Mouse (Mus musculus) heart, embryonic 11.5 days (tissue): Measurements from ENCODE around the gene Cdon. TPM values are rescaled to one million over a fixed set of nuclear protein-coding genes. Genes with fewer than 3 reads are reported as not detected.

Experiments
- ATAC-seq: fragments of 200-750 bp; cut with Nextera tagmentation; replicated peaks from 2 replicates; pipeline ENCODE4 v1.8.0; 2017; ENCODE audit warnings: moderate library complexity; ENCODE audit not compliant: insufficient number of reproducible peaks, low FRiP score, low TSS enrichment
- H3K27ac ChIP-seq: fragments of 300-500 bp; sonication (generic); 2 replicates; pipeline ENCODE4 v1.5.1; 2014; ENCODE audit warnings: mild to moderate bottlenecking, low read depth, low read length
- H3K27me3 ChIP-seq: fragments of 300-500 bp; sonication (generic); 2 replicates; pipeline ENCODE4 v1.6.1; 2014; ENCODE audit warnings: mild to moderate bottlenecking, low read length, mixed read lengths; ENCODE audit not compliant: control insufficient read depth, insufficient read depth
- H3K36me3 ChIP-seq: fragments of 300-500 bp; sonication (generic); 2 replicates; pipeline ENCODE4 v1.6.1; 2014; ENCODE audit warnings: mild to moderate bottlenecking, low read length, moderate library complexity, mixed read lengths; ENCODE audit not compliant: control insufficient read depth, insufficient read depth
- H3K4me1 ChIP-seq: fragments of 300-500 bp; sonication (generic); 2 replicates; pipeline ENCODE4 v1.6.1; 2014; ENCODE audit warnings: low read length; ENCODE audit not compliant: control insufficient read depth, insufficient read depth
- H3K4me2 ChIP-seq: fragments of 300-500 bp; sonication (generic); 2 replicates; pipeline ENCODE4 v1.6.1; 2014; ENCODE audit warnings: mild to moderate bottlenecking, moderate library complexity
- H3K4me3 ChIP-seq: fragments of 300-500 bp; sonication (generic); 2 replicates; pipeline ENCODE4 v1.5.1; 2014; ENCODE audit warnings: low read depth, low read length
- H3K9ac ChIP-seq: fragments of 300-500 bp; sonication (generic); 2 replicates; pipeline ENCODE4 v1.6.1; 2014; ENCODE audit warnings: mild to moderate bottlenecking, low read depth, low read length, moderate library complexity
- H3K9me3 ChIP-seq: fragments of 300-500 bp; sonication (generic); replicated peaks from 2 replicates; pipeline ENCODE4 v1.6.1; 2016; ENCODE audit warnings: low read length; ENCODE audit not compliant: control insufficient read depth
- whole genome bisulfite sequencing: fragments of 180-500 bp; shearing (Covaris S2); extraction: QIAGEN DNeasy Blood & Tissue Kit; methylation state at CpG from one replicate; pipeline ENCODE4 v1.1.7; 2014; ENCODE audit not compliant: insufficient replicate concordance; 5-methylcytosine and 5-hydroxymethylcytosine counted together
- polyA plus RNA-seq: library from polyadenylated mRNA; unstranded; fragments of >200 nt; fragmentation: Nextera tagmentation; extraction: Ambion mirVana; gene quantifications from 2 replicates; pipeline ENCODE4 v1.2.1, GENCODE M21; 2014

Gene Cdon
- polyA plus RNA-seq, 1 experiment from 2014 or later = 6.1 TPM

DNA sequence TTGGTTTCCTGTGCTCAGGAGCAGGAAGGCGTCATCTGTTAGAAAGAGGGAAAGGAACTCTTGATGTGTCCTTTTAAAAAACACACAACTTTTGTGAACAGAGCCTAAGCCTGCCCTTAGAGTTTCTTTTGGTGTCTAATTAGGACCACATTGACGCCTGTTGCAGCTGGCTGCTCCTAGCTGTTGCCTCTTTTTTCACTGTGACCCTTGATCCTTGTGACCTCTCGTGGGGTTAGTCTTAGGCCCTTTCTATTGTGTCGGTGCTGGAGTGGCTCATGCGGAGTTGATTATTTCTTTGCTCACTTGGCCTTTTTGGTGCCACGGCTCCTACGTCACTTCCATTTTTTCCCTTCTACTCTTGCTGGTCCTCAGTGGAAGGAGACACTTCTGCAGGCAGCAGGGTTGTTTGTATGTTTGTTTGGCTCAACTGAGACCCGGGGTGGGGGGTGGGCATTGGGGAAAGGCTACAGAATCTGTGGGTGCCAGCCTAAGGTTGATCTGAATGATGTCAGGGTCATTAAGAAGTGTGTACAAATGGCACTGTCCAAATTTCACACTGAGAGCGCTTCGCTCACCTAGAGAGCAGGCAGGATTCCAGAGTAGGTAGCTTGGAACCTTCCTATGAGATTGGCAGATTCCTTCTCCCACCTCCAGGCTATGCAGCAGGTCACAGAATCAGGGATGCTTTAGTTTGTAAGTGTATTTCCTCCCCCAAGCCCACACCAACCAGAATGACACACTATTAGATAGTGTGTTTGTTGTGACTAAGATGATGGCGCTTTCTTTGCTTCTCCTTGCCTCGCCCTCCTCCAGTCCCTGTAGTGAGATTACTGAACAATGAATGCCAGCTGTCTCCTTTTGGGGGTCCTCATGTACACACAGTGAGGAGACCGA lies 22.9 kb downstream of the Cdon start:
- H3K36me3 ChIP-seq = no peaks in the 10 kb centered on the region
- WGBS = 65% methylated on average over 13 of the region's 13 CpGs
- H3K4me2 ChIP-seq = no peak overlapping the region
- H3K4me3 ChIP-seq = no peak overlapping the region
- no peak overlapping the region for H3K9ac ChIP-seq
- peaks cover 13% of the 10 kb centered on the region for H3K4me1 ChIP-seq
- H3K9me3 ChIP-seq = no peaks in the 10 kb centered on the region
- ATAC-seq = no peak
- H3K27me3 ChIP-seq = no peaks in the 10 kb centered on the region
- H3K27ac ChIP-seq = no peak overlapping the region

DNA sequence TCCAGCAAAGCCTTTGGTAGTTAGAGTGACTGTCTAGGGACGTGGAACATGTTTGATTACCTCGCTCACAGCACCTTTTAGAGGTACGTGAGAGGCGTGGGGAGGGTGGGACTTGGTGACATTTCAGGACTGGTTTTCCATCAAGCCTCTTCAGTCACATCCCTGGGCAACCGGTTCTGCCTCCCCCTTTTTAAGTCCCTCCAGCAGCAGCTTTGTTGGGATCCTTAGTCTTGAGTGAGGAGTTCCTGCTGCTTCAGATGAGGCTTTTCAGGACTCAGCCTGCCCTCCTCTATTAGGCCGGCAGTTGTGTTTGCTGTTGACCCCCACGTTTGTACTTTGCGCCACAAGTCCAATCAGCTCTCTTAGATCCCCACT lies 23.6 kb downstream of the Cdon start:
- 73% methylated on average over 8 of the region's 8 CpGs for WGBS
- no peak overlapping the region for H3K4me3 ChIP-seq
- no peak for ATAC-seq

DNA sequence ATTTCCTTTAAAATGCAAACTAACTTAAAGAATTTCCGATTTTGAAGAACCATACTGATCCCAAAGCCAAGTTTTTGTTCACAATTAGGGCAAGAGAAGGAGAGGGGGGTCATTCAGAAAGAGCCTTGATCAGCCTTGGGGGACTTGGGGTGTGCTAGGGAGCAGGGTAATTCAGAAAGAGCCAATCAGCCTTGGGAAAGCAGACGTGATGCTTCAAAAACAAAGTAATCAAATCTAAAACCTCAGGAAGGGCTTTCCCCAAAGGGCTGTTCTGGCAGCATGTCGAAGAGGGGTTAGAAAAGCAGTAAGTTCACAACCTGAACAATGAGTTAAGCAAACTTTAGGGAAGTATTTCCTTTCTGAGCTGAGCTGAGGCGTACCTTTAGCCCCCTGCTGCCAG lies 26.0 kb downstream of the Cdon start:
- Histone ChIP-seq H3K27ac (no peak overlapping the region), H3K4me2 (no peak overlapping the region), H3K4me3 (no peak overlapping the region), H3K36me3 (no peaks in the 10 kb centered on the region), H3K9me3 (no peaks in the 10 kb centered on the region), H3K9ac (no peak overlapping the region), H3K4me1 (peaks cover 10% of the 10 kb centered on the region), H3K27me3 (no peaks in the 10 kb centered on the region)
- WGBS = 60% methylated on average over 4 of the region's 4 CpGs
- no peak for ATAC-seq

More for the DNA sequence above, 23.6 kb downstream of the Cdon start:
- no peak overlapping the region for H3K4me2 ChIP-seq
- H3K4me1 ChIP-seq = peaks cover 10% of the 10 kb centered on the region
- H3K9ac ChIP-seq = no peak overlapping the region
- H3K27ac ChIP-seq = no peak overlapping the region
- H3K9me3 ChIP-seq = no peaks in the 10 kb centered on the region
- H3K27me3 ChIP-seq = no peaks in the 10 kb centered on the region
- no peaks in the 10 kb centered on the region for H3K36me3 ChIP-seq

DNA sequence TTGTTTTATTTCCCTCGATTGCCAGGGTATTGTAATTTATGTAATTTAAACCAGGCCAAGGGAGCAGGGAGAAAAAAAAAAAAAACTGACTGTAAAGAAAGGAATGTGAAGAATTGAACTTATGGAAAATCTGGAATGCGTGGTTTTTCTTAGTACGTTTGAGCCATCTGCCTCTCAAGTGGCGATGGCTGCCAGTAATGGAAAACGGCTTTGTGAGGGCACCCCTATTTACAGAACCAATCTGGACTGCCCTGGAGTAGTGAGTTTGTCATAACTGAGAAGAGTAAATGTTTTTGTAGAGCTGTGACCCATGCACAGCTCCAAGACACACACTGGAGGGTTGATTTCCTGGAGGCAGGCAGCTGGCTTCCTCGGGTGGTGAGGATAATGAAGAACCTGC lies 32.4 kb downstream of the Cdon start:
- Histone ChIP-seq H3K27ac (no peak overlapping the region), H3K9ac (no peak overlapping the region), H3K36me3 (peaks cover 11% of the 10 kb centered on the region; the same call in 1 of the 2 replicates), H3K4me3 (no peak overlapping the region), H3K4me1 (no peaks in the 10 kb centered on the region), H3K27me3 (no peaks in the 10 kb centered on the region), H3K4me2 (no peak overlapping the region), H3K9me3 (no peaks in the 10 kb centered on the region)
- 60% methylated on average over 6 of the region's 6 CpGs for WGBS
- no peak for ATAC-seq

DNA sequence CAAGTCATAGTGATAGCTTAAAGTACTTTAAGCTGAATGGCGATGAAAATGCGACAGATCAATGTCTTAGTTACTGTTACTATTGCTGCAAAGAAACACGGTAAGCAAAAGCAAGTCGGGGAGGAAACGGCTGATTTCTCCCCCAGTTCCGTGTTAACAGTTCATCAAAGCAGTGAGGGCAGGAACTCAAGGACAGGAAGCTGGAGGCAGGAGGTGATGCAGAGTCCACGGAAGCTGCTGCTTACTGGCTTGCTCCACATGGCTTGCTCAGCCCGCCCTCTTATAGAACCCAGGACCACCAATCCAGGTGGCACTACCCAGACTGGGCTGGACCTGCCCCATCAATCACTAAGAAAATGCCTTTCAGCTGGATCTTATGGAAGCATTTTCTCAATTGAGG lies 38.7 kb downstream of the Cdon start:
- Histone ChIP-seq H3K4me2 (no peak overlapping the region), H3K4me1 (no peaks in the 10 kb centered on the region), H3K9me3 (no peaks in the 10 kb centered on the region), H3K36me3 (peaks cover 6% of the 10 kb centered on the region; the same call in 1 of the 2 replicates), H3K9ac (no peak overlapping the region), H3K27me3 (no peaks in the 10 kb centered on the region), H3K27ac (no peak overlapping the region), H3K4me3 (no peak overlapping the region)
- no peak for ATAC-seq
- 70% methylated on average over 8 of the region's 8 CpGs for WGBS

DNA sequence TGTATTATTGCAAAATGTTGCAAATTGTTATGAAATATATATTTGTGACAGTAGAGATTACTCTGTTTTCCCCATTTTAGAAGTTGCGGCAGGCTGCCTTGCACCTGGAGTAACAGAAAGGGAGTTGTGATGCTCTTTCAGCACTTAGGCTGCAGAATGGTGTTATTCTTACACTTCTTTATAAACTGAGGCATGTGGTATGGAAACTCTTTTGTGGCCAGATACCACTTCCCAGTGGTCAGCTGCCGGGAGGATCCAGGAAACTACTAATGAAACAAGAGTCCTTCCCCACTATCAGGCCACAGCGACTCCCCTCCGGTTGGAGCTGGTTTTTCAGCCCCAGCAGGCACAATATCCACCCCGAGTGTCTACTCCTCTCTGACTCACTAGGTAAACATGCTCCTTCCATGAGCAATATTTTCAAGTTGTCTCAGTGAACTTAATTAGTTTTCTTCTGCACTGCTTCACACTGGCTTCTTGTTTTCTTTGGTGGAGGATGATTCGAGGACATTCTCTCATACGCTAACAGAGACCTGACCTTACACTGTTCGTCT lies 46.4 kb downstream of the Cdon start:
- WGBS = 55% methylated on average over 8 of the region's 8 CpGs
- no peaks in the 10 kb centered on the region for H3K27me3 ChIP-seq
- H3K4me2 ChIP-seq = no peak overlapping the region
- H3K9me3 ChIP-seq = no peaks in the 10 kb centered on the region
- H3K4me1 ChIP-seq = no peaks in the 10 kb centered on the region
- H3K27ac ChIP-seq = no peak overlapping the region
- H3K4me3 ChIP-seq = no peak overlapping the region
- H3K36me3 ChIP-seq = 0 out of 2 replicates have a peak, but pooled peaks cover 6% of the 10 kb centered on the region
- ATAC-seq = no peak
- no peak overlapping the region for H3K9ac ChIP-seq

DNA sequence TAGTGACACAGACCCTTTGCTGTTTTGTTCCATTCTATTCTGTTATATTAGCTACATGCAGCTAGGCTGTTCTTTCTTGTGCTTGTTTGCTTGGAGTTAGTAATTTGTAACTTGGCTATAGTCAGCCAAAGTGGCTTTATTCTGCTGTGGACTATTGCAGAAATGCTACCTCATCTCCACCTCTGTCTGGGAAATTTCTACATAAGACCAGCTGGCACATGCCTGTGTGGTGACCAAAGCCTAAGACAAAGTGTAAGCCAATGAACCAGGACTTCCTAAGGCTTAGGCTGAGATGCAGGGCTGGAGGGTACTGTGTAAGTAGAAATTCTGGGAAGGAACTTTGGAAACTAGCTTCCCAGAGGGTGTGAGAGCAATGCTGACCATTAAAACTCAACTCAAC lies 48.0 kb downstream of the Cdon start:
- Histone ChIP-seq H3K36me3 (0 out of 2 replicates have a peak, but pooled peaks cover 6% of the 10 kb centered on the region), H3K27ac (no peak overlapping the region), H3K4me2 (no peak overlapping the region), H3K9ac (no peak overlapping the region), H3K9me3 (no peaks in the 10 kb centered on the region), H3K27me3 (no peaks in the 10 kb centered on the region), H3K4me1 (no peaks in the 10 kb centered on the region), H3K4me3 (no peak overlapping the region)
- no peak for ATAC-seq

DNA sequence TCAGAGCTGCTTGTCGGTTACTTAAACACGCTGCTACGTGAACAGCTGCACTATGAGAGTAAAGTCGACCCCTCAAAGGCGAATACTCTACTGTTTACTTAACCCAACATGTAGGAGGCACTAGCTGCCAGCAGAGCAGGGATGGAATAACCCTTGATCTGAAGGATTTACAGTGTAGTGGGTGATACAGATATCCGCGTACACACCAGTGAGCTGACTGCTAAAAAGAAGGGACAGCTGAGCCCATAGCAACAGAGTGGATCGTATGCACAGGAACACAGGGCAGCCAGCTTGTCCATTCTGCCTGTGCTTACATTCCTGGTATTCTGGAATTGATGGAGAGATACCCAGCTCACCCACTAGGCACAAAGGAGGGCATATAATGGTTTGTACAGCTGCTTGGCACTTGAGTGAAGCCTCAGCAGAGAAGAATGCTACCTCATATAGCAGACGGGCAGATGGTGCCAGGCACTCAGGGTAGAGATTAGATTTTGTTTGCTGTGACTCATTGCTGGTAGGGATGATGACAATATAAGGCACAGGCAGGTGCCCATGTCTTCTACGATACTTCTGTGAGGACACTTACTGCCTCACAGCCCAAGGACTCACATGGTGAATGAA lies 53.3 kb downstream of the Cdon start:
- H3K27ac ChIP-seq = no peak overlapping the region
- H3K9me3 ChIP-seq = no peaks in the 10 kb centered on the region
- no peak for ATAC-seq
- H3K27me3 ChIP-seq = no peaks in the 10 kb centered on the region
- H3K4me1 ChIP-seq = no peaks in the 10 kb centered on the region
- H3K4me3 ChIP-seq = no peak overlapping the region
- peaks cover 8% of the 10 kb centered on the region; the same call in 1 of the 2 replicates for H3K36me3 ChIP-seq
- WGBS = 80% methylated on average over 10 of the region's 10 CpGs
- no peak overlapping the region for H3K4me2 ChIP-seq
- H3K9ac ChIP-seq = no peak overlapping the region
